Mouse (Mus musculus) embryonic facial prominence, embryonic 15.5 days (tissue): ENCODE results near the gene Axin1. TPM values are rescaled to one million over a fixed set of nuclear protein-coding genes. Genes with fewer than 3 reads are reported as not detected.

Source experiments
- ATAC-seq: fragments of 200-750 bp; cut with Nextera tagmentation; 2 replicates; pipeline ENCODE4 v1.8.0; 2017; ENCODE audit warnings: low read depth, moderate TSS enrichment; ENCODE audit not compliant: insufficient number of reproducible peaks, low FRiP score, low TSS enrichment
- H3K27ac ChIP-seq: fragments of 300-500 bp; sonication (generic); replicated peaks from 2 replicates; pipeline ENCODE4 v1.5.1; 2015; ENCODE audit warnings: mild to moderate bottlenecking, inconsistent platforms
- H3K27me3 ChIP-seq: fragments of 300-500 bp; sonication (generic); 2 replicates; pipeline ENCODE4 v1.6.1; 2015; ENCODE audit warnings: inconsistent platforms
- H3K36me3 ChIP-seq: fragments of 300-500 bp; sonication (generic); 2 replicates; pipeline ENCODE4 v1.6.1; 2015; ENCODE audit warnings: mild to moderate bottlenecking, inconsistent platforms
- H3K4me1 ChIP-seq: fragments of 300-500 bp; sonication (generic); 2 replicates; pipeline ENCODE4 v1.6.1; 2015; ENCODE audit warnings: inconsistent platforms
- H3K4me2 ChIP-seq: fragments of 300-500 bp; sonication (generic); replicated peaks from 2 replicates; pipeline ENCODE4 v1.6.1; 2015; ENCODE audit warnings: mild to moderate bottlenecking, inconsistent platforms
- H3K4me3 ChIP-seq: fragments of 300-500 bp; sonication (generic); replicated peaks from 2 replicates; pipeline ENCODE4 v1.5.1; 2015; ENCODE audit warnings: mild to moderate bottlenecking, inconsistent platforms
- H3K9ac ChIP-seq: fragments of 300-500 bp; sonication (generic); 2 replicates; pipeline ENCODE4 v1.6.1; 2015; ENCODE audit warnings: inconsistent platforms
- H3K9me3 ChIP-seq: fragments of 300-500 bp; sonication (generic); replicated peaks from 2 replicates; pipeline ENCODE4 v1.6.1; 2016; ENCODE audit warnings: inconsistent platforms
- WGBS: fragments of 180-500 bp; shearing (Covaris S2); methylation state at CpG from one replicate; pipeline ENCODE4 v1.1.7; 2015; 5-methylcytosine and 5-hydroxymethylcytosine counted together
- polyA plus RNA-seq: library from polyadenylated mRNA; unstranded; fragments of >200 nt; fragmentation: Nextera tagmentation; extraction: Ambion mirVana; gene quantifications from 2 replicates; pipeline ENCODE4 v1.2.1, GENCODE M21; 2015

The Axin1 gene
- polyA plus RNA-seq, 1 experiment from 2014 or later, result 12.7 TPM

- Histone ChIP-seq H3K36me3 (peaks cover 16% of the 10 kb centered on the region), H3K27ac (no peak overlapping the region), H3K4me1 (no peaks in the 10 kb centered on the region), H3K9ac (no peak overlapping the region), H3K9me3 (no peaks in the 10 kb centered on the region), H3K4me2 (no peak overlapping the region), H3K27me3 (no peaks in the 10 kb centered on the region), H3K4me3 (no peak overlapping the region)
- no peak for ATAC-seq
- 57% methylated on average over 2 of the region's 2 CpGs for WGBS
Observed at GRCm38 (mm10) chr17:26221508-26221907, 83.0 kb downstream of the Axin1 start.

- Histone ChIP-seq H3K9ac (no peak overlapping the region), H3K36me3 (no peaks in the 10 kb centered on the region), H3K4me1 (no peaks in the 10 kb centered on the region), H3K27ac (no peak overlapping the region), H3K4me3 (no peak overlapping the region), H3K9me3 (no peaks in the 10 kb centered on the region), H3K4me2 (no peak overlapping the region), H3K27me3 (no peaks in the 10 kb centered on the region)
- ATAC-seq, result no peak
- WGBS, result 87% methylated on average over 12 of the region's 12 CpGs
Observed at GRCm38 (mm10) chr17:26225150-26225549, 86.7 kb downstream of the Axin1 start.

- Histone ChIP-seq H3K27ac (no peak overlapping the region), H3K9me3 (no peaks in the 10 kb centered on the region), H3K4me3 (no peak overlapping the region), H3K9ac (no peak overlapping the region), H3K36me3 (peaks cover 3% of the 10 kb centered on the region; the same call in 1 of the 2 replicates), H3K4me2 (no peak overlapping the region), H3K27me3 (no peaks in the 10 kb centered on the region), H3K4me1 (no peaks in the 10 kb centered on the region)
- ATAC-seq, result no peak
- 86% methylated on average over 5 of the region's 5 CpGs for WGBS
Observed at GRCm38 (mm10) chr17:26229776-26230175, 91.3 kb downstream of the Axin1 start.

- ATAC-seq, result no peak
Observed at GRCm38 (mm10) chr17:26231156-26231555, 92.7 kb downstream of the Axin1 start.

GRCm38 (mm10) chr17:26232863-26233262 is 94.4 kb downstream of the Axin1 start:
- Histone ChIP-seq H3K27me3 (no peaks in the 10 kb centered on the region), H3K4me2 (no peak overlapping the region), H3K4me3 (no peak overlapping the region), H3K9me3 (no peaks in the 10 kb centered on the region), H3K27ac (no peak overlapping the region), H3K4me1 (peaks cover 7% of the 10 kb centered on the region; the same call in 1 of the 2 replicates), H3K36me3 (peaks cover 3% of the 10 kb centered on the region; the same call in 1 of the 2 replicates), H3K9ac (no peak overlapping the region)
- WGBS, result 71% methylated on average over 8 of the region's 8 CpGs
- ATAC-seq, result no peak

More at GRCm38 (mm10) chr17:26231156-26231555, 92.7 kb downstream of the Axin1 start:
- WGBS, result 87% methylated on average over 5 of the region's 5 CpGs
- no peak overlapping the region for H3K4me2 ChIP-seq
- H3K27ac ChIP-seq, result no peak overlapping the region
- peaks cover 7% of the 10 kb centered on the region; the same call in 1 of the 2 replicates for H3K4me1 ChIP-seq
- H3K9ac ChIP-seq, result no peak overlapping the region
- no peaks in the 10 kb centered on the region for H3K9me3 ChIP-seq
- H3K36me3 ChIP-seq, result peaks cover 3% of the 10 kb centered on the region; the same call in 1 of the 2 replicates
- H3K27me3 ChIP-seq, result no peaks in the 10 kb centered on the region
- H3K4me3 ChIP-seq, result no peak overlapping the region

GRCm38 (mm10) chr17:26234386-26234785 is 95.9 kb downstream of the Axin1 start:
- H3K4me3 ChIP-seq, result no peak overlapping the region
- H3K9ac ChIP-seq, result no peak overlapping the region
- H3K27me3 ChIP-seq, result no peaks in the 10 kb centered on the region
- H3K4me2 ChIP-seq, result no peak overlapping the region
- 84% methylated on average over 8 of the region's 8 CpGs for WGBS
- ATAC-seq, result no peak
- H3K27ac ChIP-seq, result no peak overlapping the region
- peaks cover 3% of the 10 kb centered on the region; the same call in 1 of the 2 replicates for H3K36me3 ChIP-seq
- peaks cover 7% of the 10 kb centered on the region; the same call in 1 of the 2 replicates for H3K4me1 ChIP-seq
- H3K9me3 ChIP-seq, result no peaks in the 10 kb centered on the region

GRCm38 (mm10) chr17:26235077-26235815 is 96.8 kb downstream of the Axin1 start:
- Histone ChIP-seq H3K9me3 (no peaks in the 10 kb centered on the region), H3K4me2 (no peak overlapping the region), H3K4me1 (peaks cover 7% of the 10 kb centered on the region; the same call in 1 of the 2 replicates), H3K27me3 (no peaks in the 10 kb centered on the region), H3K36me3 (peaks cover 3% of the 10 kb centered on the region; the same call in 1 of the 2 replicates), H3K9ac (no peak overlapping the region), H3K27ac (peak overlapping the region; percentile 44), H3K4me3 (no peak overlapping the region)
- no peak for ATAC-seq
- 42% methylated on average over 13 of the region's 13 CpGs for WGBS

GRCm38 (mm10) chr17:26237667-26238066 is 99.2 kb downstream of the Axin1 start:
- no peak for ATAC-seq
- Histone ChIP-seq H3K36me3 (peaks cover 2% of the 10 kb centered on the region; the same call in 1 of the 2 replicates), H3K4me3 (no peak overlapping the region), H3K27me3 (no peaks in the 10 kb centered on the region), H3K4me1 (peaks cover 12% of the 10 kb centered on the region; the same call in 1 of the 2 replicates), H3K9me3 (no peaks in the 10 kb centered on the region), H3K9ac (no peak overlapping the region), H3K27ac (no peak overlapping the region), H3K4me2 (no peak overlapping the region)
- WGBS, result 83% methylated on average over 10 of the region's 10 CpGs

GRCm38 (mm10) chr17:26239551-26239950 is 101.1 kb downstream of the Axin1 start:
- WGBS, result 49% methylated on average over 2 of the region's 2 CpGs
- Histone ChIP-seq H3K27me3 (no peaks in the 10 kb centered on the region), H3K36me3 (no peaks in the 10 kb centered on the region), H3K4me1 (peaks cover 21% of the 10 kb centered on the region), H3K9me3 (no peaks in the 10 kb centered on the region), H3K27ac (no peak overlapping the region), H3K4me3 (no peak overlapping the region), H3K9ac (no peak overlapping the region), H3K4me2 (no peak overlapping the region)
- no peak for ATAC-seq

- Histone ChIP-seq H3K27ac (no peak overlapping the region; the same call in 1 of the 2 replicates), H3K4me2 (no peak overlapping the region), H3K9me3 (no peaks in the 10 kb centered on the region; the same call in 1 of the 2 replicates), H3K4me3 (no peak overlapping the region), H3K4me1 (peaks cover 18% of the 10 kb centered on the region), H3K36me3 (no peaks in the 10 kb centered on the region), H3K27me3 (no peaks in the 10 kb centered on the region), H3K9ac (no peak overlapping the region)
- no peak for ATAC-seq
- WGBS, result 62% methylated on average over 6 of the region's 6 CpGs
Observed at GRCm38 (mm10) chr17:26240120-26240790, 101.8 kb downstream of the Axin1 start.

GRCm38 (mm10) chr17:26240990-26241389 is 102.5 kb downstream of the Axin1 start:
- Histone ChIP-seq H3K9me3 (no peaks in the 10 kb centered on the region; the same call in 1 of the 2 replicates), H3K4me1 (peaks cover 15% of the 10 kb centered on the region), H3K4me3 (no peak overlapping the region), H3K4me2 (no peak overlapping the region), H3K27me3 (no peaks in the 10 kb centered on the region), H3K36me3 (no peaks in the 10 kb centered on the region), H3K9ac (no peak overlapping the region), H3K27ac (no peak overlapping the region; the same call in 1 of the 2 replicates)
- ATAC-seq, result no peak
- WGBS, result 72% methylated on average over 6 of the region's 6 CpGs
